Mouse (Mus musculus) adrenal gland, postnatal 4 days (tissue): ENCODE data around the gene Adprm. TPM values are rescaled to one million over a fixed set of nuclear protein-coding genes. Genes with fewer than 3 reads are reported as not detected.

Experiments
- DNase-seq, 2 experiments: peaks; one replicate each; pipeline ENCODE4 v3.0.0; 2021 to 2022; ENCODE audit warnings: low spot score in 2 of 2, mixed read lengths in 2 of 2
- total RNA-seq, 2 experiments: library from RNA; stranded (reverse); gene quantifications; 2 replicates each; pipeline ENCODE4 v1.2.3; 2021

The Adprm gene
- total RNA-seq, 2 experiments from 2014 or later, result 28.0 to 29.2 TPM

DNA sequence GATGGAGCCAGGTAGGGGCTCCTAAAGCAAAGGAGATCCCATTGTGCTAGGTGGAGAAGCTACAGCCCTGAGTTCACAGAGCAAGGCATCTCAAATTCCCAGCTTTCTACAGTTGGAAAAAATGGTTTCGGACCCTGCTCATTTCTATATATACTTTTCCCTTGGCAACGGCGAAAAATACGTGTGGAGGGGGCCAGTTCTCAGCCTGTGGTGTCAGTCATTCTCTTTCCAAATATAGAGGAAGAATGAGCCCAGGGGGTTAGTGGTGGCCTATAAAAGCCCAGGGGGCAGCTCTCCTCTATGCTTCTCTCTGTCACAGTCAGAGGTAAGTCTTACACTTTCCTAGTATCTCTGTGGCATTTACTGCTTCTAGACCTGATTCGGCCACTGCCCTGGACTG, 25.6 kb upstream of the Adprm start, which contains the start of gene Myh3:
Myh3 (plus strand) TSS at position 301 of the 400 bp plus-strand sequence.
- DNase-seq, result no peak

DNA sequence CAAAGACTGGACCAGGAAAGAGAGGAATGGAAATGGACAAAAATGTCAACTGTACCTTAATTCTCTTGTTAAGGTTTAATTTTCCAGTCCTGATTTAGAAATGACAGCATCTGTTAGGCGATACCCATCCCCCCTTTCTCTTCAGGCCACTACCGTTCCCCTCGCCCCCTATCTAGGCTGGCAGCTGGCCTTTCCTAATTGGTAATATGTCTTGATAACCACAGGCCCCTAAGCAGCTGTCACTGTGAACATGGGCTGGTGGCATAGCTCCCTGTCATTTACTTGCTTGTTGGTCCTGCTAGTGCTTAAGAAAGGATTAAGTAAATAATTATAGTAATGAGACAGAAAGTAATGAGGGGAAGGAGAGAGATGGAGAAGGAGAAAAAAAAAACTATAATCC, 25.0 kb upstream of the Adprm start:
- DNase-seq, result no peak

DNA sequence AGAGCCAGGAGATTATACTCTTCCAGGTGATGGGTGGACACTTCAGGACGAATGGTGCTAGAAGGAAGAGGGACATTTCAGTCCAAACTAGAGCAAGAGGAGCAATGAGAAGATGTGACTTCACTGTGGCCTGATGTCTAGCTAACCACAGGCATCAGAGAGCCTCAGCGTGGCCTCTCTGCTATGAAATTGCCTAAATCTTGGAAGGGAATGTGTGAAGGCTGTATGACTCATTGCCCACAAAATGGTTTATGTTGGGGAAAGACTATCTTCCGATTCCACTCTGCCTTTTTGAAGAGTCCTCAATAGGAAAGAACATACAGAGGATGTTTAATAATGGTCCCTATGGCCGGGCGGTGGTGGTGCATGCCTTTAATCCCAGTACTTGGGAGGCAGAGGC, 24.4 kb upstream of the Adprm start:
- no peak for DNase-seq

DNA sequence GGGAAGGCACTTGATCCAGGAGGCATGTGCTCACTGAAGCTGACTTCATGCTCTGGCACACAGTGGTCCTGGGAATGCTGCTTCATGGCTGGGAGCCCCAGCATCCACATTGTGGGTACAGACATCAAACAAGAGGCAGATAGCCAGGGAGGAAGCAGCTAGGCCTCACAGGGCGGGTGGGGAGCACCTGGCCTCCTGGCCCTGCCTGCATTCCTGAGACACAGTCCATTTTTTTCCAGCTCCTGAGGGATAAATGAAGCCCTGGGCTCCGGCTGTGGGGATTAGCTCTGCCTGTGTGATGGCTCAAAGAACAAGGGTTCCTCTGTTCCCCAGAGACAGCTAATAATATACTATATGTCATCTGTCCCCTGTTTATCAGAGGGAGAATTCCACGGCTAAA, 22.6 kb upstream of the Adprm start:
- DNase-seq, result no peak

DNA sequence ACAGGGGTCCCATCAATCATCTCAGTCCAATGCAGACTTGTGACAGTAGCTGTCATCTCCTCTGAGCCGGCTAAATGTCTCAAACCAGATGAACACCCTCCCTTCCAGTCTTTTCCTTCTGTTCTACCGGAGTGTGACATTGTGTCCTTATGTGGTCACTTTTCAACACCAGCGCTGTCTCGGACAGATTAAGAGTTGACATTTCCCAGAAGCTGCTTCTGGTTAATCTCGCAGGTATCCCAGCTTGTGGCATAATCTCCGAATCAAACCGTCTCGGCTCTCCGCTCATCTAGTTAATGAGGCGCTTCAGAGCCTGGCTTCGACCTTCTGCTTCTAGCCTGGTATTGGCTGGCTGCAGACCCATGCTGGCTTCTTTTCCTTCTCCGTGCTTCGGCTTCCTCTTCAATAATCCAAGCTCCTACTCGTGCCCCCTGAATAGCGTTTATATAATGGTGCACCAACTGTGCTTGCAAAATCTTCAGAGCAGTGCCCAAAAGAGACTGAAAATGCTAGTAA, 20.3 kb upstream of the Adprm start:
- no peak for DNase-seq

DNA sequence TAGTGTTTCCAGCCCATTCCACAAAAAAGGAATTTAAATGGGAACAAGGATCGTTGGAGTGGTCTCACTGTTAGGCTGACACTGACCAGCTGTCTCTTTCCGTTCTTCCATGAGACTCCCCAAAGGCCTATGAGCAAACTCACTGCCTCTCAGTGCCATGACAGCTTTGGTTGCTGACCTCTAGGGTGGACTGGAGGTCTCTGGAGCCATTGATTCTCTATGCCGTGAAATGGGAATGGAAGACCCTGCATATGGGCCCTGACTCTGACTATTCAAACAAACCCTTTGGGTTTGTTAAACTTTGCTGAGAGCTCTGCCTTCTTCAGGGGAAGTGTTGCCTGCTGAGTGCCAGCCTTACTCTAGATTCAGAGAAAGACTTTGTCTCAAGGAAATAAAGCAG, 15.3 kb upstream of the Adprm start:
- no peak for DNase-seq

DNA sequence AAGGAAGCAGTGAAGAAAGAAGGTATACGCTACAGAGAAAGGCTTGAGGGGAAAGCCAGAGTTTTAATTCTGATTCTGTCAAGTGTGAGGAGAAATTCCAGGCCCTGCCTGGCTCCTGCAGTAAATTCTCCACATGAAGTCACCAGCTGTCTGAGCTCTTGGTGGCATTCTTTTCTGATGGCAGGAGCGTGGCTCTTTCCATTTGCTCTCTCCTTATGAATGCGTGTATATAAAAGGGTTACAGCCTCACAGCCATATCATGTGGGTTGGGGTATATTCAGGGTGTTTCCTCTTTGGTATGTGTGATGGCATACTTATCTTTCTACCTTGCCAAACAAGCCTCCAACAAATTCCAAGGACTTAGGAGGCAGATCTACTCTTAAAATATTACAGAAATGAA, 10.3 kb upstream of the Adprm start:
- DNase-seq, result no peak

DNA sequence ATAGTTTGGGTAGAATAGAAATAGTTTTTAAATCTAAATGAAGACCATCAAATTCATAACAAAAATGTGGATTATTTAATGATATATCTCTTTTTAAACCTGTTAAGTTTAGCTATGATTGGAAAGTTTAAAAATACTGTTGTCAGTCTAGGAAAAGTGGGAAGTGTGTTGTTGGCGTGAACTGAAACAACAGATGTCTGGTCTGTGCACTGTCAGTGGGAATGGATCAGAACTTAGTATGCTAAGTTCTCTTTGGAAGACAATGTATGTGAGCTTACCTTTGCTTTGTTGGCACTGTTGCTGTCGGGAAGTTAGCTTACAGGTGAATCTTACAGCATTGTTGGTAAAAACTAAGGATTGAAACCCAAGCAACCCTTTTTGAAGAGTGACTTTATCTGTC, 8.9 kb upstream of the Adprm start:
- no peak for DNase-seq

DNA sequence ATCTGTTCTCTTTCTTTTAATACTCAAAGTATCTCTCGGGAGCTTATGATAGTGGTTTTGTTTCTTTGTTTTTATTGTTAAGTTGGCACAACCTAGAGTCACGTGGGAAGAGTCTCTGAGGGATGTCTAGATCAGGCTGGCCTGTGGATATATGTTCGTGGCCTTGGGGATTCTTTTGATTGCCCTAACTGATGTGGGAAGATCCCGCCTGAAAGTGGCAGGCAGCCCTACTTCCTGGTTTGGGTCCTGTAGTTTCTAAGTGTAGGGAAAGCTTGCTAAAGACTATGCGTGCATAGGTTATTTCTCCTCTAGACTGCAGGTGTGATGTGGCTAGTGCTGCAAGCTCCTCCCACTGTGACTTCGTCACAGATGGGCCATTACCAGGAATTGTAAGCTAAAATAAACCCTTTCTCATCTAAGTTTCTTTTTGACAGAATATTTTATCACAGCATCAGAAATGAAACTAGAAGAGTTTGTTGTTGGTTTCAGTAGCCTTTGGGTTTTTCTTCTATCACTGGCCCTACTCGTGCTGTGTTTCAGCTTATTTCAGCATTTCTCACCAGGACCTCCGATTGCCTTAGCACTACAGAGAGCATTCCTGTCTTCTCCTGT, 2.5 kb upstream of the Adprm start:
- no peak for DNase-seq

DNA sequence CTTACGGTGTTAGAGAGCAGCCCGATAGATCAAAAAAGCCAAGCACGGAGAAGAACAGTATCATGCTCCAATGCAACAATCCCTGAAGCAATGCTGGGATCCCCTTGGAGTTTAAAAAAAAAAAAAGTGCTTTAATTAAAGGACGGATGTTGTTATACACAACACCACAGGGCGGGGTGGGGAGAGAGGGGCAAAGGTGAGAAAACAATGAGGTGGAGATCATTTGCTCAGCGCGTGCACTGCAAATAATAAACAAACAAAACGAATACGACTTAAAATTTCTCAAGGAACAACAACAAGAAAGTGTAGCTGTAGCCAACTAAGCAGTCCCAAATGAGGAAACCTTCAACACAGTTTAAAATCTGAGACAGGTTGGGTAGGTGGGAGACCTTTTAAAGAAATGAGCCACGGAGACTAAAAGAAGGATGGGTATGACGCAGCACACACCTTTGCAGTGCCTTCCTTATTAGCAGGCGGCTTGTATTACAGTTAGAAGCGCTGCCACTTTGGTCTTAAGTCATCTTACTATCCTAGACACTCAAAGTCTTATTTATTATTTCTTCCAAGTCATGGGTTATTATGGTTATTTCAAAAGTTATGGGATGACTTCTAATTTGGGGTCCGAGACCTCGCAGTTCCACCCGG, 596 bp downstream of the Adprm start:
- DNase-seq, result no peak

DNA sequence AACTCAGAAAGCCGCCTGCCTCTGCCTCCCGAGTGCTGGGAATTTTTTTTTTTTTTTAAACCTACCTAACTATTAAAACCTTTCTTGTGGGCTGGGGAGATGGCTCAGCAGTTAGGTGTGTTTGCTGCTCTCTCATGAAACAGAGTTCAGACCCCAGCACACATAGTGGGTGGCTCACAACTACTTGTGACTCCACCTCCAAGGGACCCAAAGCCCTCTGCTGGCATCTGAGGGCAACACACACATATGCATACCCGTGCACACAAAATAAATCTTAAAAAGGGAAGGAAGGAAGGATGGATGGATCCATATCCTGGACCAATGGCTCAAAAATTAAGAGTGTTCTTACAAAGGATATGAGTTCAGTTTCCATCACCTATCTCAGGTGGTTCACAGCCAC, 3.1 kb downstream of the Adprm start:
- DNase-seq, result no peak

DNA sequence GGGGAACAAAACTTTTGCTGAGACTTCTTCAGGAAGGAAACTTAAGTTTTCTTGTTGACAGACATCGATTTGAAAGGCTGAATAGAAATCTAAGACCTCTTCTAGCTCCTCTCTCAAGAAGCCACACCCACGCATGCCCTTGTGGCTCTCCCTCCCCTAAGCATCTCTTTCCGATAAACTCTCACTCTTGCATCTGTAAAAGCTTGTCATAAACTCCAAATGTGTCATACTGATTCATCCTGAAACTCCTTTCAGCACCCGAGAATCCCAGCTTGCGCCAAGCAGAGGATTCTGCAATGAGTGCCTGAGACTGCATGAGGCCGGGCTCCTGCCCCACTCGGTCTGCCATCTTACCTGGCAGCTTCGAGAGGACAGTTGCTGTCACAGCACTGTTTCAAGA, 3.9 kb downstream of the Adprm start:
- DNase-seq, result no peak

DNA sequence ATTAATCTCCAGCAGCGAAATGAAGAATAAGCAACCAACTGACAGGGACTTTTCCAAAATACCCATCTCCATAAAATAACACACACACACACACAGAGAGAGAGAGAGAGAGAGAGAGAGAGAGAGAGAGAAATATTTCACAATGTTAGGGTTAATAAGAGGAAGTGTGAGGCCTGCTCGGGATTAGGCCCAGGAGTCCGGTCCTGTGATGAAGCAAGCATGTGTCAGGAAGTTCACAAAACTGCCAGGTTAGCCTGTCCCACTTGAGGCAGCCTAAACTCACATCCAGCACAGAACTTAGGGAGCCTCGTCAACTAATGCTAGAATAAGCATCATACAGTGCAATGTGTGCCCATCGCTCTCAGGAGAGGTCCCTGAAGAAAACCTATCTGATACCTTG, 5.2 kb downstream of the Adprm start:
- DNase-seq, result no peak

DNA sequence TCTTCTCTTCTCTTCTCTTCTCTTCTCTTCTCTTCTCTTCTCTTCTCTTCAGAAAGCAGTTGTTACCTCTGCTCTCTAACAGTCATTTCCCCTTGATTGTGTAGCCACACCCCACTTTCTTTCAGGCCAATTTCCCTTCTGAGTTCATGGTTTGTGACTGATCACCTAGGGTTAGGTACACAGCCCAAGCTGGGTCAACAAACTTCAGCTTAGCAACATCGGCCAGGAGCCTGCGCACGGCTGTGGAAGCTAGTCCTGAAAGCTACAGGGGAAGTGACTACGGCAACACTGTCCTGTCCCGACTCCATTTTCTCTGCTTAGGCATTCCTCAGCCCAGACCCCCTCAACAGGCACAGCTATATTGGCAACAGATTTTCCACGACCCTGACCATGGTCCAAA, 7.4 kb downstream of the Adprm start:
- DNase-seq, result no peak

DNA sequence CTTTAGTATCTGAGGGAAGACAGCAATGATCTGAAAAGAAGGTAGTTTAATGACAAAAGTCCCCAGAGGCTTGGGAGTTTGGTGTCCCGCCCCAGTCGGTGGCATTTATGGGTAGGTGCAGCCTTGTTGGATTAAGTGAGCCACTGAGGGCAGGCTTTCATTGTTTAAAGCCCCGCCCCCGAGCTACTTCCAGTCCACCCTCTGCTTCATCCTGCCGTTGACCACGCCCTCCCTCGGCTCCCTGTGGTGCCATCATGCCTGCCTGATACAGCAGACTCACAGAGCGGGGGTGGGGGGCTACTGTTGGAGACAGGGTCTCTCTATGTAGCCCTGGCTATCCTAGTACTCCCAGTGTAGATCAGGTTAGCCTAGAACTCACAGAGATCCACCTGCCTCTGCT, 9.4 kb downstream of the Adprm start:
- DNase-seq, result no peak

DNA sequence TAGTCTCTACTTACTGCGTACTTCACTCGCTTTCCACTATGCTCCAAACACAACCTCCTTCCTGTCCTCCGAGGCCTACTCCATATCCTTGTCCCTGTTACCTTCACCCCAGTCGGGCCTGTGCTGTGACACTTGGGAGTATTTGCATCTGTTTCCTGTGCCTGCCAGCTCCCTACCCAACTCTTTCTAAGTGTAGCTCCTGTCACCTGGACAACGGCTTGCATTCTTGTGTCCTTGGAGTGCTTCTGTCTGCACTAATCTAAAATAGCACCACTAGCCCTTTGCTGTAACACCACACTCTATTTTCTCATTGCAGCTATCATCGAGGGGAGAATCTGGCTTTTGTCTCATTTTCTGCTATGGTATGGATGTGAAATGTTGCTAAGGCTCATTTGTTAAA, 11.9 kb downstream of the Adprm start:
- no peak for DNase-seq

DNA sequence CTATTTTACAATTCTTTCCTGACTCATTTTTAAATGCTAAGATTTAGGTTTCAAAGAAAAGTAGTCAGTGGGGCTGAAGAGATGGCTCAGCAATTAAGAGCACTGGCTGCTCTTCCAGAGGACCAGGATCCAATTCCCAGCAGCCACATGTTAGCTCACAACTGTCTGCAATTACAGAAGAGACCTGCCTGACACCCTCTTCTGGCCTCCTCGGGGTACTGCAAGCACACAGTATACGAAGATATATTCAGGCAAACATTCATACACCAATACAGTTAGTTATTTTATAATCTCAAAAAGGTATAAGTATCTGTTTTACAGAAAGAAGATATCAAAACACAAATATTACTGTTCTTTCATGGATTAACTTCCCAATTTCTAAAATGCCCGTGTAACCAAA, 12.6 kb downstream of the Adprm start:
- no peak for DNase-seq

DNA sequence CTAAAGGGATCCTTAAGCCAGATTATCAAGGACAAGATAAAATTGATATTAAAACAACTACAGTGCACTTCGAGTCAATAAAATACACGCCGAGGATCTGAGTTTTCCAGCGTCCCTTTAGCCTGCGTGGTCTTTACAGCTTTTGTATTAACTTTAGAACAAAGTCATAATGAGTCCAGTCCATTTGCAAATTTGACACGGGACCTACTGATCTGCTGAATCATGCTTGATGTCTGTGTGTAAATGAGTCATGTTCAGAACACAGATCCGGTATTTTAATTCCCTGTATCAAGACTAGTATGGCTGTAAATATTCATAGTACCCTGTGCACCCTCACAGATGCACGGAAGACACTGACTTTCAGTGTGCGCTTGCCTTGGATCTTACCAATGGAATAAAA, 15.5 kb downstream of the Adprm start:
- no peak for DNase-seq

DNA sequence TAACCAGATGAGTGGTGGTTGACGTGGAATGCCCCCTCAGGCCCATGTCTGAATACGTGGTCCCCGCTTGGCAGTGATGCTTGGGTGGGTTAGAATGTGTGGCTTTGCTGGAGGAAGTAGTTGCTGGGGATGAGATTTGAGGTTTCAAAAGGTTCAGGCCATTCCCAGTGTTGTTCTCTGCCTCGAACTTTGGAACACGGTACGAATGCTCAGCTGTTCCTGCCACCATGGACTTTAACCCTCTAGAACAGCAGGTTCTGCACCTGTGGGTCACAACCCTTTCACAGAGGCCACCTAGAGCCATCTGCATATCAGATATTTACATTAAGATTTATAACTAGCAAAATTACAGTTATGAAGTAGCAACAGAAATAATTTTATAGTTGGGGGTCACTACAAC, 16.2 kb downstream of the Adprm start:
- no peak for DNase-seq

DNA sequence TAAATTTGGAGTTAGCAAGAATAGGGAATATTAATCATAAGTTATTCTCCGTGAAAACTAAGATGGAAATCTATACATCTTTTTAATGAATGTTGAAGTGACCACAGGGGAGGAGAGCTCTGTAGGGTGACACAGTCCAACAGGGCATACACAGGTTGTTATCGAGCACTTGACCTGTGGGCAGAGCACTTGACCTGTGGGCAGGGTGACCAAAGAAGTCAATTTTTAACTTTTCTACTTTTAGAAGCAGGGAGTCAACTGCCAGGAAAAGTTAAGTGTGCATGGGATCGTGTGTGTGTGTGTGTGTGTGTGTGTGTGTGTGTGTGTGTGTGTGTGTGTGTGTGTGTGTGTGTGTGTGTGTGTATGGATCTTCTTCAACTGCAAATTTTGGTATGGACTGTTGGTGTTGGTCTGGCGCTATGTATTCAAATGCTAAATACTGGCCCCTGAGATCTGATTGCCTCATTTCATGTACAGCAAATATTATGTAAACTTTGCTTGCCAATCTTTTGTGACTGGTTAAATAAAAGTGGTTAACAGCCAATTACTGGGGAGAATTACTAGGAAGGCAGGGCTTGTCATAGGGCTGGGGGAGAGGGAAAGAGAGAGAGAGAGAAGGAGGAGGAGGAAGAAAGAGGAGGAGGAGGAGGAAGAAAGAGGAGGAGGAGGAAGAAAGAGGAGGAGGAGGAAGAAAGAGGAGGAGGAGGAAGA, 17.5 kb downstream of the Adprm start:
- DNase-seq, result no peak

DNA sequence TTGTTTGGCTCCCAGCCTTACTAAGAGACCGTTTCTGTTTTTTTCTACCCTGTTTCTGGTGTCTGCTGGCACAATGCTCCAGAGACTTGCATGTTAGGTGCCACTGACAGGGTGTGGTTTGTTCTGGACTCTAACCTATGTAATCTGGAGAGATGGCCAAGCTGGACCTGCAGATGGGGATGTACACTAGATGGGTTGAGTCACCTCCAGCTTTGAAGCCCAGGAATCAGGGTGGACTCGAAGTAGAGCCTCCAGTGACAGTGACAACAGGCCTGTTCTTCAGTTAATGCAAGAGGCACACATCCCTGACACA, 20.8 kb downstream of the Adprm start:
- DNase-seq, result no peak

DNA sequence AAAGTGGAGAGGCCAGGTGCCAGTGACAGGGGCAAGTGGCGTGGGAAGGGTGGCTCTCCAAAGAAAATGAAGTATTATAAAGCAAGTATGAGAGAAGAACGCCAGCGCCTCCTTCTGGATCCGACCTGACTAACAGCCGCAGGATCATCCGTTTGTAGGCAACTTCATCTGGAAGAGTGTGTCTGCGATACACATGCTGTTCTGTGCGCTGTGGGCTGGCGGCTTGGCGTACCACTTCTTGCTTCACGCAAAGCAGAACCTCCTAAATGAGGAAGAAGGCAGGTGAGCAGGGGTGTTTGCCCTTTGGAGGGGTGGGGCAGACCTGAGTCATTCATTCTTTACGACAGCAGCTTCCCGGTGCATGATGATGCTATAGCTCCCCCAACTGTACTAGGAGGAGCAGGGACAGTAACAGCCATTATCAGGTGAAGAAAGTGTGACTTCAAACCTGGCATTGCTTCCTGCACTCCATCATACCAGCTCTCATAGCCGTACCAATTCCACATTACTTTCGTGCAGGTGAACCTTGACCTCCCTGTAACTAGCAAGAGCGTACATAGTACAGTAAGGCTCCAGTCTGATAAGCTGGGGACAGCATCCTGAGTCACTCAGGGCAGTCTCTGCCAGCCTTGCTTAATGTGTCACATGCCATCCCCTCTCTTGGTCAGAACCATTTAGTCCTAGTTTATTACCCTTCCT, 21.3 kb downstream of the Adprm start:
- DNase-seq, result no peak
